Mouse (Mus musculus): Measurements from ENCODE around the gene Mdc1. TPM values are rescaled to one million over a fixed set of nuclear protein-coding genes. Genes with fewer than 3 reads are reported as not detected.

Gene Mdc1
- polyA plus RNA-seq (2012; ENCODE audit: low replicate concordance): 12.5 and 21.7 TPM in 2 replicates

DNA sequence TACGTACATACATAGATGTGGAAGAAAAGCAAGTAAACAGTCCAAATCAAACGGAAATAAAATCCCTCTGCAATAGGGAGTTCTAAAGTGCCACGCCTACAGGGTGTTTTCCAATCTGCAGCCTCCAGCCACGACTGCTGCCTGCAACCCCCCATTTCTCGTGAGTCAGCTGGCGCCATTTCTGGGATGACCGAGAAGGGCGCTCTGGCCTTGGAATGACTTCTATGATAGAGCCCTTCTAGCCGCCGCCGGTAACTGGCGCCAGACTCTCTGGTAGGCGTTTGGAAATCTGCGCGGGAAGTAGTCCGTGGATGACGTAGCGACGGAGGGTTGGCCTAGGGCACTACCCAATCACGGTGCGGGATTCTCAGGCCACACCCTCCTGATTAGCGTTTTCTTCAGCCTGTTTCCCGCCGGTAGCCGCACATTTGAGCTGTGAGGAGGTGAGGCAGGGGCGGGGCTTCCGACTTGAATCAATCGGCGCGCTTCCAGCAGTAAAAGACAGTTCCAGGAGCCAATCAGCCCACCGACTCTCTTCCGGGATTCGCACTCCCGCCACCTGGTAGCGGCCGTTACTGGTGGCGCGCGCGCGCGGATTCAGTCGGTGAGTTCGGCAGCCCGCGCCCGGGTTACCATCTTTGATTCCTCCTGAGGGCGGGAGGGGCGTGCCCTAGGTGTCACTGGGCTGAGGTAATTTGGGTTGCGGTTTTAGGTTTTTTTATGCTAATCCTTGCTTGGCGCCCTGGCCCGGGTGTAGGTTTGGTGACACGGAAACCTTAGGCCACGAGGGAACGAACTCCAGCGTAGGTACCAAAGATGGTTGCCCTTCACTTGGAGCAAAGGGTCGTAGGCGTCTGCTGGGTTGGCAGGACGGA lies at the start of gene Mdc1:
TSS of gene Mdc1 (plus strand) at position 440 of the 875 bp plus-strand sequence.

DNA sequence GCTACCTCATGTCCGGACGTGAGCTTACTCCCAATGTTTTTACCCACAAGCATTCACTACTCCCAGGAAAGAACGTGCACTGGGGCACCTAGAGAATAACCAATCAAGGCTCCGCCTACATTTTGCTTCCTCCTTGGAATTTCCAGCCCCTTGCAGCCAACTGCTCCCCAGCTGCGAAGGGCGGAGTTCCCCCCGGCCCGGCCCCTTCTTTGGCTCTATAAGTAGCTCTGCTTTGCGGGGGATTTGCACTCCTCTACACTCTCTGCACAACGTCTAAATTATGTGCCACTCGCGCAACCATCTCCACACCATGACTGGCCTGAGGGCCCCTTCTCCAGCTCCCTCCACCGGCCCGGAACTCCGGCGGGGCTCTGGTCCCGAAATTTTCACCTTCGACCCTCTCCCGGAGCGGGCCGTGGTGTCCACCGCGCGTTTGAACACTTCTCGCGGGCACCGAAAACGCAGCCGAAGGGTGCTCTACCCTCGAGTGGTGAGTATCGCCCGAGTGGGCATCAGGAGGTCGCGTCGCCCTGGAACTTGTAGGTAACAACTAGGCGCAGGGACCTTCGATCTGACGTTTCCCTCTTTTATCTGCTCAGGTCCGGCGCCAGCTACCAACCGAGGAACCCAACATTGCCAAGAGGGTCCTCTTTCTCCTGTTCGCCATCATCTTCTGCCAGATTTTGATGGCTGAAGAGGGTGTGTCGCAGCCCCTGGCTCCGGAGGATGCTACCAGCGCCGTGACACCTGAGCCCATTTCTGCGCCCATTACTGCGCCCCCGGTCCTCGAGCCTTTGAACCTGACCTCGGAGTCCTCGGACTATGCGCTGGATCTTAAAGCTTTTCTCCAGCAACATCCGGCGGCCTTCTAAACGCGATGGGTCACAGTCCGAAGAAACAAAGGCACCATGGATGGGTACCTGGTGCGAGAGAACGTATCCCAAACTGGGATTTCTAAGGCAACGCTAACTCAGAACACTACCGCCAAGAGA lies 19.6 kb upstream of the Mdc1 start, which contains the start of gene Ier3:
TSS of gene Ier3 (plus strand) at position 246 of the 992 bp plus-strand sequence.

DNA sequence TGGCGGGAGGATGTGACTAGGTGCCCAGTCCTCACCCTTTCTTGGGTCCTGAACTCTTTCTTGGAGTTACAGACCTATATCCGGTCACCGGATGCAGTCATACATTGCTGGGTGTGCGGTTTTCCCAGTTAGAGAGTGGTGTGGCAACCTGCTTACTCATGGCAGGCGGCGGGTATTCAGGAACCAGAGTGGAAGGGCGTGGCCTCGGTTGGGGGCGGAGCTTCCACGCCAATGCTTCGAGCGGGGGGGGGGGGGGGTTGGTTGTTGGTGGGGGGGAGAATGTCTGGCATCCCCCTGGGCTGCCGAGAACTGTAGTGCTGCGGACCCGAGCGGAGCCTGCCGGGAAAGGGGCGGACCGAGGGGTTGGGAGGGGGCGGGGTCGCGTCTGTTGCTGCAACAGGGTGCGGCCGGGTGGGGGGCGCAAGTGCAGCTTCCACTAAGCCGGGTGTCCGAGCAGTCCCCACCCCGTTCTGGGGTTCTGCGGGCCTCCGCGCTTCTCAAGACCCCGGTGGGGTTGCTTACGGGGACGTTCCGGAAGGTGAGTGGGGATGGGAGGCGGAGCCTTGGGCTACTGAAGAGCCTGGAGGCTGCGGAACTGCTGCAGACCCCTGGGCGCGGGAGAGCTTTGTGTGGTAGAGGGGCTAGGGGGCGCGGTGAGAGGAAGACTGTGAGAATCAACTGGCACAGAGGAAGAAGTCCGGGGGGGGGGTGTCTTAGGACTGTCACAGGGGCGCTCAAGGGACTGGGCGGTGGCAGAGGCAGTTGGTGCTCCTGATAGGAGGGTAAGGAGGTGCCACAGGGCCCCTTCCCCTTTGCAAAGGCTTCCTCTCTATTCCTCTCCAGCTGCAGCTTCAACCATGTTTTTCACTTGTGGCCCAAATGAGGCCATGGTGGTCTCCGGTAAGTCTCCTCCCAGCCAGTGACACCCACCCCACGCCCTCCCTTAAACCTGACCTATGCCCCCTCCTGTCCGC lies 18.1 kb upstream of the Mdc1 start, which contains the start of gene Flot1:
TSS of gene Flot1 (plus strand) at position 267 of the 974 bp plus-strand sequence.

DNA sequence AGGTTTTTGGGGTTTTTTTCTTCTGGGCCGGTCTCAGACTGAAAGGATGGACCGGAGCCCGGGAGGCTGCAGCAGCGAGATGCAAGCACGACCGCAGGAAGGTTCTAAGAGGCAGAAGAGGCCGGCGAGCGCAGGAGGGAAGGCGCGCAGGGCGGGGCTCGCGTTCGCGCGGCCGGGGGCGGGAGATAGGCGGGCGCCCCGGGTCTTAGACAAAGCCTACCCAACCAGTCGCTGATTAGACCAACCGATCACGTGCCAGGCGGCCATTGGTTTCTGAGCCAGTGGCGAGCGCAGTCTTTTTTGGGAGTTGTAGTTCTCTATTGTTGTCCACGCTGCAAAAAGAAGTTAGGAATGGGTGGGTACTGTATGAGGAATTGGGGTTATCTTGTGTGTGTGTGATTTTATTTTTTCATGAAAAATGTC lies 3.2 kb upstream of the Mdc1 start, which contains the start of gene Tubb5:
TSS of gene Tubb5 (minus strand) at position 185 of the 423 bp plus-strand sequence.

DNA sequence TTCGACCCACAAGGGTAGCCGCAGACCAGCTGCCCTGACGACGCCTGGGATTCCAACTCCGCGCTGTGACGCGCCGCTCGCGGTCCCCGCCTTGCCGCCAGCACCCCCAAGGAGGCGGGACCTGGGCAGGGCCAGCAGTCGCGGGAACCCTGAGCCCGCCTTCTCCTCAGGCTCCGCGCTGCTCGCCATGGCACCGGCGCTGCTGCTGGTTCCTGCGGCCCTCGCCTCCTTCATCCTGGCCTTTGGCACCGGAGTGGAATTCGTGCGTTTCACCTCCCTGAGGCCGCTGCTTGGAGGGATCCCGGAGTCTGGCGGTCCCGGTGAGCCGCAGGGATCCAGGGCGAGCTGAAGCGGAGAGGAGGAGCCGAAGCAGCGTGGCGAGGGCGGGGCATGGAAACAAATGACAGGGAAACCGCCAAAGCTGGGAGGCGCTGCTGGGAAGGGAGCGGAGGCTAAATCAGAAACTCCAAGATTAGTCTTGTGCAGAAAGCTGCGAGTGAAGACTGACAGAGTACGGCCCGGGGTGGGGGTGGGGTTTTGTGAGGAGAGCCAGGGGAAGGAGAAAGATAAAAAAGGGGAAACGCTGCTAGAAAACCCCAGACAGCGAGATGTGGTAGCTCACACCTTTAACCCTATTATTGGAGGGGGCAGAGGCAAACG lies 20.0 kb downstream of the Mdc1 start, which contains the start of gene Nrm:
TSS of gene Nrm (plus strand) at position 121 of the 660 bp plus-strand sequence.

DNA sequence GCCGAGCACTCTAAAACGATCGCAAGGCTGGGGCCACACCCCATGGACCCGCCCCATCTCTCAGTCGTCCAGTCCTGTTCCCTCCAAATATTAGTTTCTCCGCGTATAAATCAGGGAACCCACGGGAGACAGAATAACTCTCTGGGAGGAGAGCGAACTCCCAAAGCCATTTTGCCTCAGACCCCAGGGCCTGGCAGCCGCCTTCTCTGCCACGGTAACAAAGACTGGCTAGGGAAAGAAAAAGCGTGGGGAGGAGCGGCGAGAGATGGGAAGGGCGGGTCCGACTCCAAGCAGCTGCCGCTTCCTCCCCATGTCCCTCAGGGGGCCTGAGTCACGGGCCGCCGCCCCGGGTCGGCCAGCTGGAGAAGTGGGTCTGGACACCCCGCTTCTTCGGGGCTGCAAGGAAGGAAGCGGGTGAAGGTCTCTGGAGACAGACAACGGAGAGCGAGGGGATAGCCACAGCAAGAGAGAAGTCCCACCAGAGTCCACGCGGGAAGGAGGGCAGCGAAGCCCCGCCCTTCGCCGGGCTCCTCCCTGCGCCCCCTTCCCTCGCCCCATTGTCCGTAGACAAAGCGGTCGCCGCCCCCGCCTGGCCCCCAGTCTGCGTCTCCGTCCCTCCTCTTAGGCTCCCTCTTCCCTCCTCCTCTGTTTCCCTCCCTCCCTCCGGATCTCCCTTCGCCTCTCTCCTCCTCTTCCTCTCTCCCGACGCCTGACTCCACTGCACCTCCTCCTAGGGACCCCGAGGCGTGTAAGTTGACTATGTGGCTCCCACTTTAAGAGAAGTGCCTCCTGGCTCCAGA lies 24.4 kb downstream of the Mdc1 start, which contains the start of gene Ppp1r18:
TSS of gene Ppp1r18 (plus strand) at position 113 of the 800 bp plus-strand sequence.

GRCm38 (mm10) chr17:35879245-35880057 lies 38.1 kb downstream of the Mdc1 start, which contains the start of gene Dhx16:
Gene Dhx16 (plus strand): TSS chr17:35879819.

GRCm38 (mm10) chr17:35896781-35897643 lies 55.7 kb downstream of the Mdc1 start, which contains the start of gene 2310061I04Rik:
Gene 2310061I04Rik (minus strand): TSS chr17:35897431.

Other genes with a start within 250 kb of the Mdc1 start
- not detected in 2 replicates for gene Sfta2, start 240.0 kb upstream of the Mdc1 start, polyA plus RNA-seq (2012; ENCODE audit: low replicate concordance)
- gene Gm9573, start 214.9 kb upstream of the Mdc1 start, polyA plus RNA-seq (2012; ENCODE audit: low replicate concordance): not detected in 2 replicates
- gene Mucl3, start 197.8 kb upstream of the Mdc1 start, polyA plus RNA-seq (2012; ENCODE audit: low replicate concordance): not detected in 2 replicates
- 46.5 and 99.2 TPM in 2 replicates for gene Vars2, start 173.9 kb upstream of the Mdc1 start, polyA plus RNA-seq (2012; ENCODE audit: low replicate concordance)
- gene Gtf2h4, start 167.8 kb upstream of the Mdc1 start, polyA plus RNA-seq (2012; ENCODE audit: low replicate concordance): 8.3 and 11.4 TPM in 2 replicates
- gene Ddr1, start 136.9 kb upstream of the Mdc1 start, polyA plus RNA-seq (2012; ENCODE audit: low replicate concordance): 16.9 and 62.8 TPM in 2 replicates
- gene Ier3, start 19.8 kb upstream of the Mdc1 start, polyA plus RNA-seq (2012; ENCODE audit: low replicate concordance): 8.4 and 14.3 TPM in 2 replicates
- gene Flot1, start 18.3 kb upstream of the Mdc1 start, polyA plus RNA-seq (2012; ENCODE audit: low replicate concordance): 36.3 and 38.3 TPM in 2 replicates
- 31.4 and 191 TPM in 2 replicates for gene Tubb5, start 3.2 kb upstream of the Mdc1 start, polyA plus RNA-seq (2012; ENCODE audit: low replicate concordance)
- gene Nrm, start 19.8 kb downstream of the Mdc1 start, polyA plus RNA-seq (2012; ENCODE audit: low replicate concordance): 23.3 and 52.1 TPM in 2 replicates
- 342 and 589 TPM in 2 replicates for gene Ppp1r18, start 24.1 kb downstream of the Mdc1 start, polyA plus RNA-seq (2012; ENCODE audit: low replicate concordance)
- gene Dhx16, start 38.3 kb downstream of the Mdc1 start, polyA plus RNA-seq (2012; ENCODE audit: low replicate concordance): 46.8 and 73.3 TPM in 2 replicates
- 119 and 299 TPM in 2 replicates for gene 2310061I04Rik, start 55.9 kb downstream of the Mdc1 start, polyA plus RNA-seq (2012; ENCODE audit: low replicate concordance)
- gene Atat1, start 68.6 kb downstream of the Mdc1 start, polyA plus RNA-seq (2012; ENCODE audit: low replicate concordance): 39.1 and 85.8 TPM in 2 replicates
- 4.0 and 5.1 TPM in 2 replicates for gene Mrps18b, start 74.9 kb downstream of the Mdc1 start, polyA plus RNA-seq (2012; ENCODE audit: low replicate concordance)
- 36.3 and 53.1 TPM in 2 replicates for gene Ppp1r10, start 74.9 kb downstream of the Mdc1 start, polyA plus RNA-seq (2012; ENCODE audit: low replicate concordance)
- gene Abcf1, start 128.2 kb downstream of the Mdc1 start, polyA plus RNA-seq (2012; ENCODE audit: low replicate concordance): 54.6 and 83.7 TPM in 2 replicates
- 75.2 and 143 TPM in 2 replicates for gene Gnl1, start 138.3 kb downstream of the Mdc1 start, polyA plus RNA-seq (2012; ENCODE audit: low replicate concordance)
- 21.6 and 33.3 TPM in 2 replicates for gene Prr3, start 138.7 kb downstream of the Mdc1 start, polyA plus RNA-seq (2012; ENCODE audit: low replicate concordance)
- gene H2-T24, start 179.0 kb downstream of the Mdc1 start, polyA plus RNA-seq (2012; ENCODE audit: low replicate concordance): 12.6 and 22.5 TPM in 2 replicates
- 321 and 328 TPM in 2 replicates for gene H2-T23, start 191.3 kb downstream of the Mdc1 start, polyA plus RNA-seq (2012; ENCODE audit: low replicate concordance)
- 38.3 and 49.1 TPM in 2 replicates for gene H2-T22, start 201.2 kb downstream of the Mdc1 start, polyA plus RNA-seq (2012; ENCODE audit: low replicate concordance)
- gene Gm6034, start 201.4 kb downstream of the Mdc1 start, polyA plus RNA-seq (2012; ENCODE audit: low replicate concordance): 0.27 and 0.30 TPM in 2 replicates
- 151 and 155 TPM in 2 replicates for gene Gm11127, start 216.9 kb downstream of the Mdc1 start, polyA plus RNA-seq (2012; ENCODE audit: low replicate concordance)

Measured in hematopoietic multipotent progenitor cell, adult 10-12 weeks (in vitro differentiated cells).